Mouse (Mus musculus) thymus, adult 2 months (tissue): ENCODE measurements around the gene Dlgap1.

ENCODE experiments used
- CTCF ChIP-seq: fragments of 200-500 bp; IDR thresholded peaks from 2 replicates; pipeline ENCODE4 v1.5.1; 2012; ENCODE audit warnings: mild to moderate bottlenecking, control low read depth, low read length, moderate library complexity, borderline replicate concordance; ENCODE audit not compliant: control insufficient read depth, poor library complexity, insufficient read depth; ENCODE audit errors: extremely low read depth
- POLR2A ChIP-seq: fragments of 200-500 bp; IDR thresholded peaks from 2 replicates; pipeline ENCODE4 v1.6.1; 2012; ENCODE audit warnings: mild to moderate bottlenecking, low read length, control low read depth, moderate library complexity; ENCODE audit not compliant: control insufficient read depth, poor library complexity, insufficient read depth; ENCODE audit errors: extremely low read depth

- TF ChIP-seq CTCF (no peak), POLR2A (no peak)
Measured at GRCm38 (mm10) chr17:70534321-70534720, 565.4 kb downstream of the Dlgap1 start.
